Mouse (Mus musculus) MEL-GATA-1-ER (cell line): ENCODE results near the gene Acnat2.
"Not testable (repeated sequence)": the region's sequence is repeated elsewhere in the genome, so short reads cannot be mapped to it uniquely, and the experiment has no call there.

Experiments used
- DNase-seq: peaks from one replicate; pipeline ENCODE4 v3.0.0-alpha.2; 2012; ENCODE audit warnings: low read depth; ENCODE audit errors: extremely low read depth

Gene Acnat2

GRCm38 (mm10) chr4:49407957-49408356, at the start of gene Acnat2:
Acnat2 (minus strand) TSS chr4:49408151.
- not testable (repeated sequence) for DNase-seq

GRCm38 (mm10) chr4:49456171-49456570, 48.2 kb upstream of the Acnat2 start:
- no peak for DNase-seq

GRCm38 (mm10) chr4:49451848-49452551, 44.0 kb upstream of the Acnat2 start:
- no peak for DNase-seq

GRCm38 (mm10) chr4:49451133-49451847, 43.3 kb upstream of the Acnat2 start:
- not testable (repeated sequence) for DNase-seq

GRCm38 (mm10) chr4:49436968-49437367, 29.0 kb upstream of the Acnat2 start:
- not testable (repeated sequence) for DNase-seq

GRCm38 (mm10) chr4:49410151-49410550, 2.2 kb upstream of the Acnat2 start:
- DNase-seq = not testable (repeated sequence)

GRCm38 (mm10) chr4:49386873-49387272, 21.1 kb downstream of the Acnat2 start:
- DNase-seq = no peak

- not testable (repeated sequence) for DNase-seq
These were observed 24.2 kb downstream of the Acnat2 start for GRCm38 (mm10) chr4:49383576-49384318.

GRCm38 (mm10) chr4:49368046-49368445, 39.9 kb downstream of the Acnat2 start:
- DNase-seq = not testable (repeated sequence)

- DNase-seq = no peak
These were observed 50.9 kb downstream of the Acnat2 start for GRCm38 (mm10) chr4:49357097-49357496.

GRCm38 (mm10) chr4:49350470-49350869, 57.5 kb downstream of the Acnat2 start:
- DNase-seq = no peak

- no peak for DNase-seq
These were observed 59.3 kb downstream of the Acnat2 start for GRCm38 (mm10) chr4:49348677-49349076.

- DNase-seq = not testable (repeated sequence)
These were observed 60.0 kb downstream of the Acnat2 start for GRCm38 (mm10) chr4:49348001-49348400.

- not testable (repeated sequence) for DNase-seq
These were observed 67.9 kb downstream of the Acnat2 start for GRCm38 (mm10) chr4:49340091-49340490.

GRCm38 (mm10) chr4:49337949-49338348, 70.0 kb downstream of the Acnat2 start:
- not testable (repeated sequence) for DNase-seq
